Comparison of ENCODE assay signal across 8 mouse cellular contexts in genomic region chr13:55512379-55513031, GRCm38 (mm10). TPM values are rescaled to one million over a fixed set of nuclear protein-coding genes. Genes with fewer than 3 reads are reported as not detected.
DNase-seq lines count a peak whose midpoint lies in the region; ATAC-seq and TF ChIP-seq lines count a peak whose summit lies in the region.

No protein-coding gene starts in this region.

- WGBS in hindbrain, postnatal 0 days, result 1% methylated on average over 25 of the region's 25 CpGs
- 6% methylated on average over 25 of the region's 25 CpGs for WGBS in liver, embryonic 15.5 days (ENCODE audit: insufficient replicate concordance)
- WGBS in neural tube, embryonic 15.5 days, result 2% methylated on average over 23 of the region's 25 CpGs

- ATAC-seq in hindbrain, postnatal 0 days, result peak; percentile 39
- ATAC-seq in liver, embryonic 15.5 days (ENCODE audit: insufficient read depth), result peak; percentile 28
- ATAC-seq in neural tube, embryonic 15.5 days (ENCODE audit: low FRiP score), result peak; percentile 58

- peak overlapping the region; percentile 86 for H3K4me3 ChIP-seq in hindbrain, postnatal 0 days (ENCODE audit: low read length)
- H3K4me3 ChIP-seq in liver, embryonic 15.5 days (replicated peaks), result peak overlapping the region; percentile 76
- peak overlapping the region; percentile 86 for H3K4me3 ChIP-seq in neural tube, embryonic 15.5 days (replicated peaks)

- H3K27ac ChIP-seq in hindbrain, postnatal 0 days, result peak overlapping the region; percentile 86
- H3K27ac ChIP-seq in liver, embryonic 15.5 days (replicated peaks), result peak overlapping the region; percentile 60
- peak overlapping the region; percentile 88 for H3K27ac ChIP-seq in neural tube, embryonic 15.5 days (replicated peaks)

- H3K27me3 ChIP-seq in hindbrain, postnatal 0 days (ENCODE audit: insufficient read depth, low read length), result no peaks in the 10 kb centered on the region
- H3K27me3 ChIP-seq in liver, embryonic 15.5 days, result peaks cover 20% of the 10 kb centered on the region
- H3K27me3 ChIP-seq in neural tube, embryonic 15.5 days (replicated peaks), result 0 out of 2 replicates have a peak, but pooled peaks cover 3% of the 10 kb centered on the region

- H3K9me3 ChIP-seq in hindbrain, postnatal 0 days (ENCODE audit: low read length), result no peaks in the 10 kb centered on the region
- no peaks in the 10 kb centered on the region for H3K9me3 ChIP-seq in liver, embryonic 15.5 days (replicated peaks)
- no peaks in the 10 kb centered on the region for H3K9me3 ChIP-seq in neural tube, embryonic 15.5 days (replicated peaks)

- H3K4me1 ChIP-seq in hindbrain, postnatal 0 days (ENCODE audit: insufficient read depth, low read length), result peaks cover 20% of the 10 kb centered on the region
- H3K4me1 ChIP-seq in liver, embryonic 15.5 days (replicated peaks), result peaks cover 45% of the 10 kb centered on the region
- H3K4me1 ChIP-seq in neural tube, embryonic 15.5 days, result peaks cover 34% of the 10 kb centered on the region

- H3K4me2 ChIP-seq in hindbrain, postnatal 0 days (ENCODE audit: low read depth, low read length), result peak overlapping the region; percentile 69
- H3K4me2 ChIP-seq in liver, embryonic 15.5 days, result peak overlapping the region; percentile 98
- peak overlapping the region; percentile 77 for H3K4me2 ChIP-seq in neural tube, embryonic 15.5 days

- H3K9ac ChIP-seq in hindbrain, postnatal 0 days (replicated peaks; ENCODE audit: low read length), result peak overlapping the region; percentile 79
- H3K9ac ChIP-seq in liver, embryonic 15.5 days, result peak overlapping the region; percentile 72
- H3K9ac ChIP-seq in neural tube, embryonic 15.5 days (replicated peaks), result peak overlapping the region; percentile 92

- DNase-seq in spleen, postnatal 10 days (ENCODE audit: low spot score in 2 of 2), result peak; percentile 48 to 54
- DNase-seq in spleen, adult 18-20 months, result no peak
- peak; percentile 67 for DNase-seq in cerebellum, adult 9-10 months
- peak; percentile 65 to 80 for DNase-seq in gastrocnemius, adult 8-10 months (ENCODE audit: low spot score in 2 of 2)
- peak; percentile 48 for DNase-seq in hindbrain, postnatal 0 days (ENCODE audit: low spot score)
- no peak for DNase-seq in layer of hippocampus, adult 9-11 months

- H3K36me3 ChIP-seq in hindbrain, postnatal 0 days (ENCODE audit: insufficient read depth, low read length), result peaks cover 13% of the 10 kb centered on the region; the same call in 1 of the 2 replicates
- peaks cover 18% of the 10 kb centered on the region; the same call in 1 of the 2 replicates for H3K36me3 ChIP-seq in liver, embryonic 15.5 days (replicated peaks)
- peaks cover 31% of the 10 kb centered on the region for H3K36me3 ChIP-seq in neural tube, embryonic 15.5 days

- no peak for TF ChIP-seq CTCF in hindbrain, postnatal 0 days (IDR thresholded peaks at IDR 0.05; ENCODE audit: low read depth)

RNA-seq across cellular contexts. Expression of gene Pdlim7, which starts 1.0 kb away (rescaled TPM):
- 100 to 1,000 TPM; 476 to 539 (median 493) TPM for total RNA-seq in gastrocnemius, adult 8-10 months (2022)
- total RNA-seq in hindbrain, postnatal 0 days (2014; rRNA removed), result 43.4 and 49.9 TPM in 2 replicates
- 133 TPM in 2 replicates for polyA plus RNA-seq in hindbrain, postnatal 0 days (2015; fragmentation: Nextera tagmentation; extraction: Ambion mirVana)
- polyA plus RNA-seq in liver, embryonic 15.5 days (2015; fragmentation: Nextera tagmentation; extraction: Ambion mirVana), result 25.2 and 29.5 TPM in 2 replicates
- polyA plus RNA-seq in neural tube, embryonic 15.5 days (2015; fragmentation: Nextera tagmentation; extraction: Ambion mirVana), result 169 and 176 TPM in 2 replicates

RNA-seq across cellular contexts. Expression of gene Dok3, which starts 16.6 kb away (rescaled TPM):
- 1 to 10 TPM in 1 of 4 experiments, under 1 TPM in 3; 0.61 to 1.1 (median 0.79) TPM for total RNA-seq in gastrocnemius, adult 8-10 months (2022)
- total RNA-seq in hindbrain, postnatal 0 days (2014; rRNA removed), result 4.7 and 5.2 TPM in 2 replicates
- 1.1 and 1.6 TPM in 2 replicates for polyA plus RNA-seq in hindbrain, postnatal 0 days (2015; fragmentation: Nextera tagmentation; extraction: Ambion mirVana)
- polyA plus RNA-seq in liver, embryonic 15.5 days (2015; fragmentation: Nextera tagmentation; extraction: Ambion mirVana), result 9.6 and 11.0 TPM in 2 replicates
- 4.2 and 4.6 TPM in 2 replicates for polyA plus RNA-seq in neural tube, embryonic 15.5 days (2015; fragmentation: Nextera tagmentation; extraction: Ambion mirVana)

RNA-seq across cellular contexts. Expression of gene Ddx41, which starts 24.0 kb away (rescaled TPM):
- 10 to 100 TPM in 1 of 4 experiments, 1 to 10 TPM in 3; 8.3 to 12.2 (median 9.2) TPM for total RNA-seq in gastrocnemius, adult 8-10 months (2022)
- total RNA-seq in hindbrain, postnatal 0 days (2014; rRNA removed), result 48.6 and 53.4 TPM in 2 replicates
- 44.4 and 47.2 TPM in 2 replicates for polyA plus RNA-seq in hindbrain, postnatal 0 days (2015; fragmentation: Nextera tagmentation; extraction: Ambion mirVana)
- polyA plus RNA-seq in liver, embryonic 15.5 days (2015; fragmentation: Nextera tagmentation; extraction: Ambion mirVana), result 23.6 and 24.3 TPM in 2 replicates
- 48.8 and 53.1 TPM in 2 replicates for polyA plus RNA-seq in neural tube, embryonic 15.5 days (2015; fragmentation: Nextera tagmentation; extraction: Ambion mirVana)

RNA-seq across cellular contexts. Expression of gene Dbn1, which starts 24.6 kb away (rescaled TPM):
- total RNA-seq in gastrocnemius, adult 8-10 months (2022), result 1 to 10 TPM; 2.9 to 4.0 (median 3.4) TPM
- total RNA-seq in hindbrain, postnatal 0 days (2014; rRNA removed), result 442 and 446 TPM in 2 replicates
- 369 and 371 TPM in 2 replicates for polyA plus RNA-seq in hindbrain, postnatal 0 days (2015; fragmentation: Nextera tagmentation; extraction: Ambion mirVana)
- polyA plus RNA-seq in liver, embryonic 15.5 days (2015; fragmentation: Nextera tagmentation; extraction: Ambion mirVana), result 7.5 and 7.6 TPM in 2 replicates
- polyA plus RNA-seq in neural tube, embryonic 15.5 days (2015; fragmentation: Nextera tagmentation; extraction: Ambion mirVana), result 389 and 450 TPM in 2 replicates

RNA-seq across cellular contexts. Expression of gene Prr7, which starts 48.4 kb away (rescaled TPM):
- under 1 TPM in 2 of 4 experiments, not detected in 2; 0.20 to 0.39 TPM for total RNA-seq in gastrocnemius, adult 8-10 months (2022)
- total RNA-seq in hindbrain, postnatal 0 days (2014; rRNA removed), result 106 and 119 TPM in 2 replicates
- polyA plus RNA-seq in hindbrain, postnatal 0 days (2015; fragmentation: Nextera tagmentation; extraction: Ambion mirVana), result 4.6 and 4.9 TPM in 2 replicates
- not detected in 2 replicates for polyA plus RNA-seq in liver, embryonic 15.5 days (2015; fragmentation: Nextera tagmentation; extraction: Ambion mirVana)
- 4.2 and 5.8 TPM in 2 replicates for polyA plus RNA-seq in neural tube, embryonic 15.5 days (2015; fragmentation: Nextera tagmentation; extraction: Ambion mirVana)

Comparison
In these comparisons a context has a peak if more than half of its experiments do, and no peak if none do; other contexts are left out.
1. DNase-seq: peak in spleen, postnatal 10 days (2 of 2), cerebellum, adult 9-10 months (single experiment), gastrocnemius, adult 8-10 months (2 of 2) and hindbrain, postnatal 0 days (single experiment); none in spleen, adult 18-20 months (0 of 2) and layer of hippocampus, adult 9-11 months (single experiment).
2. Peak in every context shown above with its lines, with median percentiles within 50 percentile points of each other: ATAC-seq, H3K27ac ChIP-seq, H3K4me2 ChIP-seq, H3K4me3 ChIP-seq and H3K9ac ChIP-seq.